Mouse (Mus musculus): Measurements from ENCODE around the gene Znrf2. TPM values are rescaled to one million over a fixed set of nuclear protein-coding genes. Genes with fewer than 3 reads are reported as not detected.

The Znrf2 gene
- polyA plus RNA-seq (2015; fragmentation: Nextera tagmentation; extraction: Ambion mirVana), result 4.5 and 5.3 TPM in 2 replicates

- H3K4me2 ChIP-seq (ENCODE audit: low read depth, low read length), result peak within 1 kb of the TSS; percentile 81
- no peaks in the 10 kb centered on the region for H3K36me3 ChIP-seq (ENCODE audit: control insufficient read depth, insufficient read depth, low read length)
- H3K4me1 ChIP-seq (ENCODE audit: control insufficient read depth, insufficient read depth, low read length), result peaks cover 37% of the 10 kb centered on the region
- H3K9me3 ChIP-seq (replicated peaks; ENCODE audit: control insufficient read depth, low read length), result no peaks in the 10 kb centered on the region
- under 1% methylated on average over 84 of the region's 88 CpGs for WGBS
- ATAC-seq (ENCODE audit: insufficient read depth, low FRiP score), result peak; percentile 98
- no peaks in the 10 kb centered on the region for H3K27me3 ChIP-seq (ENCODE audit: control insufficient read depth, insufficient read depth, low read length)
- H3K9ac ChIP-seq (ENCODE audit: low read length), result peak within 1 kb of the TSS; percentile 97
- H3K4me3 ChIP-seq (replicated peaks; ENCODE audit: low read length), result peak within 1 kb of the TSS; percentile 84
- H3K27ac ChIP-seq (ENCODE audit: low read length), result peak within 1 kb of the TSS; percentile 97
Measured at GRCm38 (mm10) chr6:54816388-54817065, at the start of gene Znrf2. Gene Znrf2, plus strand, starts transcription at chr6:54816916.

- no peak for ATAC-seq (ENCODE audit: insufficient read depth, low FRiP score)
- H3K27ac ChIP-seq (ENCODE audit: low read length), result no peak overlapping the region
- H3K27me3 ChIP-seq (ENCODE audit: control insufficient read depth, insufficient read depth, low read length), result no peaks in the 10 kb centered on the region
- H3K4me3 ChIP-seq (replicated peaks; ENCODE audit: low read length), result no peak overlapping the region
- H3K4me2 ChIP-seq (ENCODE audit: low read depth, low read length), result no peak overlapping the region
- no peaks in the 10 kb centered on the region for H3K36me3 ChIP-seq (ENCODE audit: control insufficient read depth, insufficient read depth, low read length)
- 11% methylated on average over 4 of the region's 4 CpGs for WGBS
- no peak overlapping the region for H3K9ac ChIP-seq (ENCODE audit: low read length)
- H3K4me1 ChIP-seq (ENCODE audit: control insufficient read depth, insufficient read depth, low read length), result no peaks in the 10 kb centered on the region; the same call in 1 of the 2 replicates
- no peaks in the 10 kb centered on the region for H3K9me3 ChIP-seq (replicated peaks; ENCODE audit: control insufficient read depth, low read length)
Measured at GRCm38 (mm10) chr6:54767746-54768145, 49.0 kb upstream of the Znrf2 start.

GRCm38 (mm10) chr6:54770766-54771165 lies 46.0 kb upstream of the Znrf2 start:
- Histone ChIP-seq H3K4me1 (ENCODE audit: control insufficient read depth, insufficient read depth, low read length) (no peaks in the 10 kb centered on the region; the same call in 1 of the 2 replicates), H3K36me3 (ENCODE audit: control insufficient read depth, insufficient read depth, low read length) (no peaks in the 10 kb centered on the region), H3K27ac (ENCODE audit: low read length) (no peak overlapping the region), H3K9ac (ENCODE audit: low read length) (no peak overlapping the region), H3K4me2 (ENCODE audit: low read depth, low read length) (no peak overlapping the region), H3K4me3 (replicated peaks; ENCODE audit: low read length) (no peak overlapping the region), H3K27me3 (ENCODE audit: control insufficient read depth, insufficient read depth, low read length) (no peaks in the 10 kb centered on the region), H3K9me3 (replicated peaks; ENCODE audit: control insufficient read depth, low read length) (no peaks in the 10 kb centered on the region)
- no peak for ATAC-seq (ENCODE audit: insufficient read depth, low FRiP score)
- 77% methylated on average over 4 of the region's 4 CpGs for WGBS

GRCm38 (mm10) chr6:54771171-54771570 lies 45.5 kb upstream of the Znrf2 start:
- WGBS, result 73% methylated on average over 8 of the region's 8 CpGs
- H3K36me3 ChIP-seq (ENCODE audit: control insufficient read depth, insufficient read depth, low read length), result no peaks in the 10 kb centered on the region
- H3K4me1 ChIP-seq (ENCODE audit: control insufficient read depth, insufficient read depth, low read length), result no peaks in the 10 kb centered on the region; the same call in 1 of the 2 replicates
- H3K9ac ChIP-seq (ENCODE audit: low read length), result no peak overlapping the region
- no peaks in the 10 kb centered on the region for H3K9me3 ChIP-seq (replicated peaks; ENCODE audit: control insufficient read depth, low read length)
- H3K4me3 ChIP-seq (replicated peaks; ENCODE audit: low read length), result no peak overlapping the region
- ATAC-seq (ENCODE audit: insufficient read depth, low FRiP score), result no peak
- H3K4me2 ChIP-seq (ENCODE audit: low read depth, low read length), result no peak overlapping the region
- no peaks in the 10 kb centered on the region for H3K27me3 ChIP-seq (ENCODE audit: control insufficient read depth, insufficient read depth, low read length)
- no peak overlapping the region for H3K27ac ChIP-seq (ENCODE audit: low read length)

GRCm38 (mm10) chr6:54772078-54772477 lies 44.6 kb upstream of the Znrf2 start:
- no peaks in the 10 kb centered on the region for H3K9me3 ChIP-seq (replicated peaks; ENCODE audit: control insufficient read depth, low read length)
- H3K36me3 ChIP-seq (ENCODE audit: control insufficient read depth, insufficient read depth, low read length), result no peaks in the 10 kb centered on the region
- no peak overlapping the region for H3K4me2 ChIP-seq (ENCODE audit: low read depth, low read length)
- ATAC-seq (ENCODE audit: insufficient read depth, low FRiP score), result no peak
- no peak overlapping the region for H3K27ac ChIP-seq (ENCODE audit: low read length)
- H3K4me3 ChIP-seq (replicated peaks; ENCODE audit: low read length), result no peak overlapping the region
- 90% methylated on average over 5 of the region's 5 CpGs for WGBS
- H3K4me1 ChIP-seq (ENCODE audit: control insufficient read depth, insufficient read depth, low read length), result no peaks in the 10 kb centered on the region; the same call in 1 of the 2 replicates
- H3K27me3 ChIP-seq (ENCODE audit: control insufficient read depth, insufficient read depth, low read length), result no peaks in the 10 kb centered on the region
- no peak overlapping the region for H3K9ac ChIP-seq (ENCODE audit: low read length)

- Histone ChIP-seq H3K27me3 (ENCODE audit: control insufficient read depth, insufficient read depth, low read length) (no peaks in the 10 kb centered on the region), H3K4me1 (ENCODE audit: control insufficient read depth, insufficient read depth, low read length) (no peaks in the 10 kb centered on the region), H3K27ac (ENCODE audit: low read length) (no peak overlapping the region), H3K4me2 (ENCODE audit: low read depth, low read length) (no peak overlapping the region), H3K9ac (ENCODE audit: low read length) (no peak overlapping the region), H3K4me3 (replicated peaks; ENCODE audit: low read length) (no peak overlapping the region), H3K36me3 (ENCODE audit: control insufficient read depth, insufficient read depth, low read length) (no peaks in the 10 kb centered on the region), H3K9me3 (replicated peaks; ENCODE audit: control insufficient read depth, low read length) (no peaks in the 10 kb centered on the region)
- ATAC-seq (ENCODE audit: insufficient read depth, low FRiP score), result no peak
Measured at GRCm38 (mm10) chr6:54775739-54776138, 41.0 kb upstream of the Znrf2 start.

- ATAC-seq (ENCODE audit: insufficient read depth, low FRiP score), result no peak
- 44% methylated on average over 8 of the region's 8 CpGs for WGBS
- Histone ChIP-seq H3K9ac (ENCODE audit: low read length) (no peak overlapping the region), H3K27me3 (ENCODE audit: control insufficient read depth, insufficient read depth, low read length) (no peaks in the 10 kb centered on the region), H3K4me3 (replicated peaks; ENCODE audit: low read length) (no peak overlapping the region), H3K36me3 (ENCODE audit: control insufficient read depth, insufficient read depth, low read length) (no peaks in the 10 kb centered on the region), H3K4me1 (ENCODE audit: control insufficient read depth, insufficient read depth, low read length) (no peaks in the 10 kb centered on the region), H3K4me2 (ENCODE audit: low read depth, low read length) (no peak overlapping the region), H3K9me3 (replicated peaks; ENCODE audit: control insufficient read depth, low read length) (no peaks in the 10 kb centered on the region), H3K27ac (ENCODE audit: low read length) (no peak overlapping the region)
Measured at GRCm38 (mm10) chr6:54777661-54778060, 39.1 kb upstream of the Znrf2 start.

- Histone ChIP-seq H3K27ac (ENCODE audit: low read length) (no peak overlapping the region), H3K4me1 (ENCODE audit: control insufficient read depth, insufficient read depth, low read length) (no peaks in the 10 kb centered on the region), H3K36me3 (ENCODE audit: control insufficient read depth, insufficient read depth, low read length) (no peaks in the 10 kb centered on the region), H3K9me3 (replicated peaks; ENCODE audit: control insufficient read depth, low read length) (no peaks in the 10 kb centered on the region), H3K4me2 (ENCODE audit: low read depth, low read length) (no peak overlapping the region), H3K27me3 (ENCODE audit: control insufficient read depth, insufficient read depth, low read length) (no peaks in the 10 kb centered on the region), H3K9ac (ENCODE audit: low read length) (no peak overlapping the region), H3K4me3 (replicated peaks; ENCODE audit: low read length) (no peak overlapping the region)
- ATAC-seq (ENCODE audit: insufficient read depth, low FRiP score), result no peak
- WGBS, result 71% methylated on average over 5 of the region's 5 CpGs
Measured at GRCm38 (mm10) chr6:54779968-54780367, 36.7 kb upstream of the Znrf2 start.

GRCm38 (mm10) chr6:54780569-54781304 lies 36.0 kb upstream of the Znrf2 start:
- no peaks in the 10 kb centered on the region for H3K4me1 ChIP-seq (ENCODE audit: control insufficient read depth, insufficient read depth, low read length)
- no peak overlapping the region for H3K4me3 ChIP-seq (replicated peaks; ENCODE audit: low read length)
- no peak overlapping the region for H3K4me2 ChIP-seq (ENCODE audit: low read depth, low read length)
- ATAC-seq (ENCODE audit: insufficient read depth, low FRiP score), result no peak
- H3K27ac ChIP-seq (ENCODE audit: low read length), result no peak overlapping the region
- H3K36me3 ChIP-seq (ENCODE audit: control insufficient read depth, insufficient read depth, low read length), result no peaks in the 10 kb centered on the region
- H3K9ac ChIP-seq (ENCODE audit: low read length), result no peak overlapping the region
- no peaks in the 10 kb centered on the region for H3K9me3 ChIP-seq (replicated peaks; ENCODE audit: control insufficient read depth, low read length)
- WGBS, result 67% methylated on average over 5 of the region's 5 CpGs
- no peaks in the 10 kb centered on the region for H3K27me3 ChIP-seq (ENCODE audit: control insufficient read depth, insufficient read depth, low read length)

Measured in stomach, embryonic 16.5 days (tissue).